Mouse (Mus musculus): Measurements from ENCODE around the gene Armt1.
"Not testable (repeated sequence)": the region's sequence is repeated elsewhere in the genome, so short reads cannot be mapped to it uniquely, and the experiment has no call there.

DNA sequence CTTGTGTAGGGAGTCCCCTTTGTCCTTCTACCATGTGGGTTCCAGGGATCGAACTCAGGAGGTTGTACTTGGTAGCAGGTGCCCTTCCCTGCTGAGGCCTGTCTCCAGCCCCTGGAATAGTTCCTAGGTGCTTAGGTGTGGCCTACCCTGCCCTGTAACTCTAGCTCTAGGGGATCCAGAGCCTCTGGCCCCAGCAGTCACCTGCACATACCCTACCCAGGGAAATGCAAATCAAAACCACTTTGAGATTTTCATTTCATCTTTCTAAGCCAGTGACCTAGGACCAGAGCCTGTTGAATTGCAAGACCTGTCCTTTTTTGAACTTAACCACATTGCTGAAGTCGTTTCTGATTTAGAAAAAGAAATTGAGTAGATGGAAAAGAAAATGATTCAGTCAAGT is 1.6 kb downstream of the Armt1 start:
- not testable (repeated sequence) for TF ChIP-seq CTCF, POLR2A (IDR thresholded peaks at IDR 0.05; ENCODE audit: extremely low read depth, insufficient read depth, low read length)

All from cortical plate, adult 2 months (tissue).